Mouse (Mus musculus): ENCODE measurements around the gene Tdpoz1. TPM values are rescaled to one million over a fixed set of nuclear protein-coding genes. Genes with fewer than 3 reads are reported as not detected.
"Not testable (repeated sequence)": the region's sequence is repeated elsewhere in the genome, so short reads cannot be mapped to it uniquely, and the experiment has no call there.

Gene Tdpoz1
- not detected for total RNA-seq (2022)

DNA sequence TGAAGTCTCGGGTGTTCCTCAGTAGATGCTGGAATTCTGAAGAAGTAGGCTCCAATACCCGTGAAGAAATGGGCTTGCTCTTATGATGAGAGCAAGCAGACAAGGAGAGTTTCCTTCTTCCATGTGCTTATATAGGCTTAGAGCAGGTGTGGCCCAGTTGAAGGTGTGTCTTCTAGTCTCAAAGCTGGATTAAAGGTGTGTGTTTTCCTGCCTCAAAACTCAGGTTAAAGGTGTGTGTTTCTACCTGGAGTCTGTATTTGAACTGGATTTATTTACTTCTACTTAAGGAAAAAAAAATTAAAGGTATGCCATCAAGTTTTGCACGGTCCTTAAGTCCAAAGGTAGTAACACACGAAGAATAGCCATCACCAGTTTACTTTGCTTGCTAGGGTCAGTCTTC, at the start of gene Tdpoz1:
Tdpoz1 (minus strand) TSS at position 101 of the 400 bp plus-strand sequence.
- not testable (repeated sequence) for DNase-seq (ENCODE audit: low spot score in 2 of 2)

DNA sequence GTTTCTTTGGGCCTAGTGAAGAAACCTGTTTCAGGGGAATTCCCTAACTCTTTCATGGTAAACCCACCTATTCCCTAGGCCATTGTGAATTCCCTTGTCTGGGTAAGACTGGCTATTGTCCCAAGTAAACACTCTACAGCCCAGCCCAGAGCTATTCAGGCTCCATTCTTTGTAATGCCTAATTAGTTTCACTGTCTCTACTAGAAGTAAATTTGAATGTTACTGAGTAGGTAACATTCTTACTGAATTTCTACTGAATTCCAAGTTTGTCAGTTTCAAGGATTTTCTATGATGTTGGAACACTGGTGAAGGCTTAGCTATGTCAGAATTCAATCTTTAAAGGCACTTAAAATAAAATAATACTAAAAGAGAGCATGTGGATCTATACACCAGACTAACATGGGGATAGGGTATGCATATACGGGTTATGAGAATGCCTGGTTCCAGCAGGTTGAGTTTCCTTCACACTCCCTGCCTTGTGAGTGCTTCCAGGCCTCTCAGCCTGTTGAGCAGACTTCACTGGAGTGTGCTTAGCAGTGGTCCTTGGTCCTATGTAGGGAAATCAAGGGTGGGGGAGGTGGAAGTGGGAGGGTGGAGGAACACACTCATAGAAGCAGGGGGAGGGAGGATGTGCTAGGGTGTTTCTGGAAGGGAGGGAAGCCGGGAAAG, 33.0 kb upstream of the Tdpoz1 start:
- not testable (repeated sequence) for DNase-seq (ENCODE audit: low spot score in 2 of 2)

DNA sequence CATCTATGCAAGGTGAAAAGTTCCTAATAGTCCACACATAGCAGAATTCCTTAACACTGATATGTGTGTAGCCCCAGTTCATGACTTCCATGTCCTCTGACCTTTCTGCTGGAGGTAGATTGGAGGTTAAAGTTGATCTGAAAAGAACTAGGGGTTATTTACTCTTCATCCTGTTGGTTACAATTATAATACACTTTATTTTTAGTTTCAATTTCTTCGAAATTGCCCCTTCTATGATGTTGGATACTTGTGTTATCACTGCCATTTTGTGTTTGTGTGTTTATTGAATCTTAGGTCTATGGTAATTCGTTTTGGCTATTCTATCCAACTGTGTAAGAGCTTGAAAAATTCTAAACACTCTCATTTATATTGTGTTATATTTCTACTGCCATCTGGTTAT, 16.9 kb upstream of the Tdpoz1 start, which contains the start of gene Gm37596:
Gm37596 (minus strand) TSS at position 101 of the 400 bp plus-strand sequence.
- not testable (repeated sequence) for DNase-seq (ENCODE audit: low spot score in 2 of 2)

DNA sequence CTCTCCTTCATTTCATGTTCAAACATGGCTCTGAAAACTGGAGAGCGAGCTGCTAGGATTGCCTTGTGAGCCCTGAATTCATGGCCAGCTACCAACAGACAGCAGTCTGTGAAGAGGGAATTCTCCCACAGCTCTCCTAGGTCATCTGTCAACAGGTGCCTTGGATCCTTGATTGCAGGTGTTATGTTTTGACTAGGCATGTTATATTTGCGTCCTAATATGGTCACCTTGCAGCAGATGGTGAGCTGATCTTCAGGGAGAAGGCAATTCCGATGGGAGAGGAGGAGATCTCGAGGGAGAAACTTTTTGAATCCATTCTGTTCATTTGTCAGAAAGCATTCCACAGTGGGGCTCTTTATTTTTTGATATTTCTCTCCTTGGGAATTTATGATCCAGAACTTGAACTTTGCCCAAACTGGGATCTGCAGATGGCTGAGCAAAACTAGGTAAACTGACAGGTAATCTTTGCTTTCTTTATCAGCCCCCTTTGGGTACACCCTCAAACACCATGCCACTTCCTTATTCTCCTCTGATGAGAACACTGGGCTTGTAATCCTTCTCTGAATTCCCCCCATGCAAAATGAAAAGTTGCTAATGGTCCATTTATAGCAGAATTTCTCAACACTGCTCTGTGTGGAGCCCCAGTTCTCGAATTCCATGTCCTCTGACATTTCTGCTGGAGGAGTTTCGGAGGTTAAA, 5.2 kb downstream of the Tdpoz1 start:
- not testable (repeated sequence) for DNase-seq (ENCODE audit: low spot score in 2 of 2)

DNA sequence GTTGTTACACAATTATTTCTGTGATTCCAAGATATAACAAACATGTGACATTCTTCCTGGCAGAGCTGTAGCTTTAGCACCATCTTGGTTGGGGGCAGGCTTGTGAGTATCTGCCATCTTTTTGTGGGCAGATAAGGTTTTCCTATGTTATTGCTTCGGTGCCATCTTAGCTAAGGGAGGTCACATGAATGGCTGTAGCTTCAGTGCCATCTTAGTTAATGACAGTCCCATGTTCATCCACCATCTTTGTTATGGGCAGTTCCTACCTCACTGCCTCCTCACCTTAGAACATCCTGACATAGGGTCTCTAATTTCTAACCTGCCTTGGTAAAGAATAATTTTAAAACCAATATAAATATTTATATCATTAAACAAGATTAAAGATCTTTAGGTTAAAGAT, 21.9 kb downstream of the Tdpoz1 start:
- no peak for DNase-seq (ENCODE audit: low spot score in 2 of 2)

DNA sequence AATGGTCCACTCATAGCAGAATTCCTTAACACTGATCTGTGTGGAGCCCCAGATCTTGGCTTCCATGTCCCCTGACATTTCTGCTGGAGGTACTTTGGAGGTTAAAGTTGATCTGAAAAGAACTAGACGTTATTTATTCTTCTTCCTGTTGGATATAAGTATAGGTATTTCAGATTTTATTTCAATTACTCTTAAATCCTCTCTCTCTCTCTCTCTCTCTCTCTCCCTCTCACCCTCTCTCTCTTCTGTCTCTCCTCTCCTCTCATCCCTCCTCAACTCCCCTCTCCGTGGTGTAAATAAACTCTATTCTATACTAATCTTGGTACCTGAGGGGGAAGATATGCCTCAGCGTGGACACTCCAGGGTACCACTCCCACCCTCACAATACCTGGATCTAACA, 23.5 kb downstream of the Tdpoz1 start, which contains the start of gene Tdpoz2:
Tdpoz2 (minus strand) TSS at position 101 of the 400 bp plus-strand sequence.
- no peak for DNase-seq (ENCODE audit: low spot score in 2 of 2)

DNA sequence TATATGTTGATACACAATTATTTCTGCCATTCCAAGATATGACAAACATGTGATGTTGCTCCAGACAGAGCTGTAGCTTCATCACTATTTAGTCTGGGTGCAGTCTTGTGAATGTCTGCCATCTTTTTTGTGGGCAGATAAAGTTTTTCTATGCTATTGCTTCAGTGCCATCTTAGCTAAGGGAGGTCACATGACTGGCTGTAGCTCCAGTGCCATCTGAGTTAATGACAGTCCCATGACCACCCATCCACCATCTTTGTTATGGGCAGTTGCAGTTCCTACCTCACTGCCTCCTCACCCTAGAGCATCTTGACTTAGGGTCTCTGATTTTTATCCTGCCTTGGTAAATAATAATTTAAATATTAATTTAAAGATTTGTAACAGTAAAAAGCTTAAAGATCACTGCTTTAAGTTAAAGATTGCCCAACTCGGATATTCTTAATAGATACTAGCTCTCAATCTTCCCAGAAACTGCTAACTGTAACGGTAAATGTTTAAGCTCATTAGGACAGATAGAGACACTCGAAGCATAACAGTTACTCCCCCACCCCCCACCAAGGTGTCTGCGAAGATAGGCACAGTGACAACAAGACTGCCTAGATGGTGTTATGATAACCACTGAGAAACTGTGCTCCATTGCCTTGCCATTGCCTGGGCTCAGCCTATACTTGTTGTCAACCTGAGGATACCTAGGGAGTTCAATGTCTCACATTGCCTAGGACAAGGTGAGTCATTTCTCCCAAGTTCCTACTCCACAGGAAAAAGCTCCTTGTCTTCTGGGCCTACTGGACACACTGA, 45.0 kb downstream of the Tdpoz1 start:
- not testable (repeated sequence) for DNase-seq (ENCODE audit: low spot score in 2 of 2)

Other genes with a start within 250 kb of the Tdpoz1 start
- 1 to 10 TPM; 2.2 to 3.1 (median 2.5) TPM for gene Tchh, start 234.0 kb downstream of the Tdpoz1 start, total RNA-seq (2022)
- gene Tchhl1, start 207.6 kb downstream of the Tdpoz1 start, total RNA-seq (2022): not detected
- gene S100a11, start 155.8 kb downstream of the Tdpoz1 start, total RNA-seq (2022): 10 to 100 TPM in 3 of 4 experiments, 1 to 10 TPM in 1; 8.2 to 14.0 (median 11.7) TPM
- 10 to 100 TPM; 33.0 to 45.7 (median 33.9) TPM for gene S100a10, start 121.2 kb downstream of the Tdpoz1 start, total RNA-seq (2022)
- gene Tdpoz2, start 23.6 kb downstream of the Tdpoz1 start, total RNA-seq (2022): not detected
- not detected for gene Gm37596, start 16.8 kb upstream of the Tdpoz1 start, total RNA-seq (2022)
- not detected for gene Gm5773, start 96.7 kb upstream of the Tdpoz1 start, total RNA-seq (2022)
- gene Tdpoz4, start 120.1 kb upstream of the Tdpoz1 start, total RNA-seq (2022): not detected
- not detected for gene Tdpoz3, start 149.7 kb upstream of the Tdpoz1 start, total RNA-seq (2022)